Mouse (Mus musculus) heart, postnatal 0 days (tissue): ENCODE measurements around the gene Clmp. TPM values are rescaled to one million over a fixed set of nuclear protein-coding genes. Genes with fewer than 3 reads are reported as not detected.

Experiments used
- ATAC-seq: fragments of 200-750 bp; cut with Nextera tagmentation; 2 replicates; pipeline ENCODE4 v1.8.0; 2017; ENCODE audit warnings: low read depth, moderate number of reproducible peaks, moderate library complexity; ENCODE audit not compliant: insufficient read depth
- DNase-seq: peaks from one replicate; pipeline ENCODE4 v3.0.0-alpha.2; 2016; ENCODE audit warnings: low spot score
- H3K27ac ChIP-seq: fragments of 300-500 bp; sonication (generic); 2 replicates; pipeline ENCODE4 v1.5.1; 2014; ENCODE audit warnings: low read depth, mild to moderate bottlenecking
- H3K27me3 ChIP-seq: fragments of 300-500 bp; sonication (generic); 2 replicates; pipeline ENCODE4 v1.6.1; 2014; ENCODE audit warnings: low read length, mixed read lengths; ENCODE audit not compliant: control insufficient read depth, insufficient read depth
- H3K36me3 ChIP-seq: fragments of 300-500 bp; sonication (generic); replicated peaks from 2 replicates; pipeline ENCODE4 v1.6.1; 2014; ENCODE audit warnings: low read length, mixed read lengths; ENCODE audit not compliant: control insufficient read depth, insufficient read depth
- H3K4me1 ChIP-seq: fragments of 300-500 bp; sonication (generic); 2 replicates; pipeline ENCODE4 v1.6.1; 2014; ENCODE audit warnings: antibody characterized with exemption; ENCODE audit not compliant: control insufficient read depth, insufficient read depth
- H3K4me2 ChIP-seq: fragments of 300-500 bp; sonication (generic); 2 replicates; pipeline ENCODE4 v1.6.1; 2014; ENCODE audit warnings: low read depth, mild to moderate bottlenecking, low read length, moderate library complexity
- H3K4me3 ChIP-seq: fragments of 300-500 bp; sonication (generic); 2 replicates; pipeline ENCODE4 v1.5.1; 2014; ENCODE audit warnings: low read depth, low read length
- H3K9ac ChIP-seq: fragments of 300-500 bp; sonication (generic); replicated peaks from 2 replicates; pipeline ENCODE4 v1.6.1; 2014; ENCODE audit warnings: low read depth, low read length, mixed read lengths
- H3K9me3 ChIP-seq: fragments of 300-500 bp; sonication (generic); replicated peaks from 2 replicates; pipeline ENCODE4 v1.6.1; 2016; ENCODE audit warnings: low read length; ENCODE audit not compliant: control insufficient read depth
- CTCF ChIP-seq: IDR thresholded peaks from 2 replicates; pipeline ENCODE4 v1.5.1; 2016; ENCODE audit warnings: antibody characterized with exemption, control low read depth, low read depth
- EP300 ChIP-seq: IDR thresholded peaks from 2 replicates; pipeline ENCODE4 v1.6.1; 2016; ENCODE audit warnings: antibody characterized with exemption, low read depth
- WGBS: fragments of 180-500 bp; shearing (Covaris S2); extraction: QIAGEN DNeasy Blood & Tissue Kit; methylation state at CpG from one replicate; pipeline ENCODE4 v1.1.7; 2014; 5-methylcytosine and 5-hydroxymethylcytosine counted together
- polyA plus RNA-seq: library from polyadenylated mRNA; unstranded; fragments of >200 nt; fragmentation: Nextera tagmentation; extraction: Ambion mirVana; gene quantifications from 2 replicates; pipeline ENCODE4 v1.2.1, GENCODE M21; 2015
- total RNA-seq: library from RNA; depleted of rRNA; stranded (reverse); fragments of >200 nt; gene quantifications from 2 replicates; pipeline ENCODE4 v1.2.3, GENCODE M21; 2014; ENCODE audit warnings: low replicate concordance

The Clmp gene
- total and polyA plus RNA-seq, 2 experiments from 2014 or later = 2.5 to 4.7 TPM

- Histone ChIP-seq H3K36me3 (no peaks in the 10 kb centered on the region), H3K27me3 (no peaks in the 10 kb centered on the region), H3K9me3 (no peaks in the 10 kb centered on the region), H3K4me1 (peaks cover 5% of the 10 kb centered on the region; the same call in 1 of the 2 replicates), H3K27ac (no peak overlapping the region), H3K4me2 (no peak overlapping the region), H3K9ac (no peak overlapping the region), H3K4me3 (no peak overlapping the region)
- 73% methylated on average over 6 of the region's 6 CpGs for WGBS
- no peak for TF ChIP-seq EP300
- no peak for TF ChIP-seq CTCF
- DNase-seq (no peak), ATAC-seq (no peak)
Observed at GRCm38 (mm10) chr9:40791864-40792633, 106.3 kb downstream of the Clmp start.

GRCm38 (mm10) chr9:40793581-40793980 is 107.8 kb downstream of the Clmp start:
- ATAC-seq (no peak), DNase-seq (no peak)
- WGBS = 86% methylated on average over 5 of the region's 5 CpGs
- Histone ChIP-seq H3K9ac (no peak overlapping the region), H3K27me3 (no peaks in the 10 kb centered on the region), H3K4me3 (no peak overlapping the region), H3K4me1 (peaks cover 7% of the 10 kb centered on the region; the same call in 1 of the 2 replicates), H3K9me3 (no peaks in the 10 kb centered on the region), H3K27ac (no peak overlapping the region), H3K36me3 (no peaks in the 10 kb centered on the region), H3K4me2 (no peak overlapping the region)
- TF ChIP-seq EP300 (no peak), CTCF (no peak)

- no peak for TF ChIP-seq CTCF
- no peak for TF ChIP-seq EP300
- WGBS = 46% methylated on average over 5 of the region's 5 CpGs
- Histone ChIP-seq H3K4me1 (peaks cover 13% of the 10 kb centered on the region), H3K4me2 (no peak overlapping the region), H3K27ac (no peak overlapping the region), H3K4me3 (no peak overlapping the region), H3K9ac (no peak overlapping the region), H3K36me3 (no peaks in the 10 kb centered on the region), H3K27me3 (no peaks in the 10 kb centered on the region), H3K9me3 (no peaks in the 10 kb centered on the region)
- DNase-seq = no peak
- ATAC-seq = no peak
Observed at GRCm38 (mm10) chr9:40794251-40794650, 108.5 kb downstream of the Clmp start.

- H3K27me3 ChIP-seq = no peaks in the 10 kb centered on the region
- H3K27ac ChIP-seq = peak overlapping the region; percentile 23; the same call in 1 of the 2 replicates
- 72% methylated on average over 5 of the region's 5 CpGs for WGBS
- H3K4me3 ChIP-seq = no peak overlapping the region
- no peak overlapping the region for H3K9ac ChIP-seq
- H3K4me1 ChIP-seq = peaks cover 15% of the 10 kb centered on the region
- TF ChIP-seq EP300 = no peak
- no peak for TF ChIP-seq CTCF
- H3K4me2 ChIP-seq = no peak overlapping the region
- no peaks in the 10 kb centered on the region for H3K36me3 ChIP-seq
- H3K9me3 ChIP-seq = no peaks in the 10 kb centered on the region
- no peak for ATAC-seq
- DNase-seq = no peak
Observed at GRCm38 (mm10) chr9:40794926-40795325, 109.2 kb downstream of the Clmp start.

- Histone ChIP-seq H3K4me1 (peaks cover 15% of the 10 kb centered on the region), H3K36me3 (no peaks in the 10 kb centered on the region), H3K27me3 (no peaks in the 10 kb centered on the region), H3K27ac (peak overlapping the region; percentile 31), H3K9ac (no peak overlapping the region), H3K4me2 (no peak overlapping the region), H3K9me3 (no peaks in the 10 kb centered on the region), H3K4me3 (no peak overlapping the region)
- TF ChIP-seq CTCF (no peak), EP300 (no peak)
- ATAC-seq (no peak), DNase-seq (no peak)
- WGBS = 40% methylated on average over 2 of the region's 2 CpGs
Observed at GRCm38 (mm10) chr9:40795562-40795961, 109.8 kb downstream of the Clmp start.
